Mouse (Mus musculus) CH12.LX (cell line): ENCODE results near the gene Rarg. TPM values are rescaled to one million over a fixed set of nuclear protein-coding genes. Genes with fewer than 3 reads are reported as not detected.

Source experiments
- DNase-seq: peaks from one replicate; pipeline ENCODE4 v3.0.0-alpha.2; 2013; ENCODE audit errors: extremely low read depth
- H3K27ac ChIP-seq: 2 replicates; pipeline ENCODE4 v1.5.1; 2012; ENCODE audit warnings: low read depth, mild to moderate bottlenecking, control low read depth, moderate library complexity; ENCODE audit not compliant: insufficient read depth
- H3K27me3 ChIP-seq: replicated peaks from 2 replicates; pipeline ENCODE3; 2012; ENCODE audit warnings: inconsistent platforms
- H3K36me3 ChIP-seq, 2 experiments: replicated peaks in 1 of 2; 2 replicates each; pipeline versions ENCODE3 to v1.6.1; 2012; ENCODE audit warnings: inconsistent platforms in 1 of 2, low read length in 1 of 2, mild to moderate bottlenecking in 1 of 2, mixed read lengths in 1 of 2, moderate library complexity in 1 of 2; ENCODE audit not compliant: control insufficient read depth in 1 of 2, insufficient read depth in 1 of 2
- H3K4me1 ChIP-seq, 2 experiments: 2 replicates each; pipeline ENCODE4 v1.6.1; 2012; ENCODE audit warnings: inconsistent platforms in 1 of 2, moderate library complexity in 1 of 2; ENCODE audit not compliant: insufficient read depth in 2 of 2, control insufficient read depth in 1 of 2
- H3K4me2 ChIP-seq: 2 replicates; pipeline ENCODE4 v1.6.1; 2012; ENCODE audit warnings: low read depth, mild to moderate bottlenecking, control low read depth; ENCODE audit not compliant: poor library complexity, insufficient read depth, severe bottlenecking
- H3K4me3 ChIP-seq, 3 experiments: fragments of 150-350 bp in 1 of 3; sonication (generic) in 1 of 3; replicated peaks in 1 of 3; 2 replicates each; pipeline versions ENCODE3 to v1.5.1; 2011 to 2012; ENCODE audit warnings: low read depth in 2 of 3, low read length in 2 of 3, mild to moderate bottlenecking in 2 of 3, moderate library complexity in 2 of 3, control low read depth in 1 of 3, improper control_type of control experiment in 1 of 3, inconsistent platforms in 1 of 3, mixed read lengths in 1 of 3; ENCODE audit not compliant: poor library complexity in 1 of 3
- H3K79me2 ChIP-seq: replicated peaks from 2 replicates; pipeline ENCODE4 v1.6.1; 2012; ENCODE audit warnings: mild to moderate bottlenecking, moderate library complexity; ENCODE audit not compliant: control insufficient read depth, poor library complexity, insufficient read depth, severe bottlenecking; ENCODE audit errors: extremely low read depth
- H3K9ac ChIP-seq: 2 replicates; pipeline ENCODE4 v1.6.1; 2012; ENCODE audit warnings: low read depth, mild to moderate bottlenecking, control low read depth, moderate library complexity; ENCODE audit not compliant: insufficient read depth
- H3K9me3 ChIP-seq: replicated peaks from 2 replicates; pipeline ENCODE3; 2012; ENCODE audit warnings: low read length, inconsistent platforms, mixed read lengths
- CHD1 ChIP-seq: IDR thresholded peaks from 2 replicates; pipeline ENCODE4 v1.6.1; 2012; ENCODE audit warnings: low read depth, low read length, improper control_type of control experiment, inconsistent platforms
- CHD2 ChIP-seq: IDR thresholded peaks from 2 replicates; pipeline ENCODE4 v1.6.1; 2011; ENCODE audit warnings: low read length, improper control_type of control experiment
- CTCF ChIP-seq, 2 experiments: IDR thresholded peaks in 1 of 2; conservative IDR thresholded peaks in 1 of 2; 2 replicates each; pipeline ENCODE4 v1.5.1; 2011 to 2012; ENCODE audit warnings: low read depth in 2 of 2, low read length in 2 of 2, improper control_type of control experiment in 1 of 2, inconsistent platforms in 1 of 2, mild to moderate bottlenecking in 1 of 2, moderate library complexity in 1 of 2
- ELF1 ChIP-seq: IDR thresholded peaks from 2 replicates; pipeline ENCODE4 v1.6.1; 2014; ENCODE audit warnings: low read depth, mild to moderate bottlenecking, inconsistent platforms, low read length, improper control_type of control experiment
- EP300 ChIP-seq: IDR thresholded peaks from 2 replicates; pipeline ENCODE4 v1.6.1; 2011; ENCODE audit warnings: low read length, improper control_type of control experiment
- HCFC1 ChIP-seq: IDR thresholded peaks from 2 replicates; pipeline ENCODE4 v1.6.1; 2012; ENCODE audit warnings: low read depth, mild to moderate bottlenecking, inconsistent platforms, low read length, improper control_type of control experiment
- IRF4 ChIP-seq: IDR thresholded peaks from 2 replicates; pipeline ENCODE4 v1.6.1; 2014; ENCODE audit warnings: low read depth, mild to moderate bottlenecking, inconsistent platforms, low read length, improper control_type of control experiment
- JUN ChIP-seq: IDR thresholded peaks from 2 replicates; pipeline ENCODE4 v1.6.1; 2011; ENCODE audit warnings: low read depth, mild to moderate bottlenecking, low read length, improper control_type of control experiment, moderate library complexity; ENCODE audit not compliant: insufficient read depth
- KAT2A ChIP-seq: IDR thresholded peaks from 2 replicates; pipeline ENCODE4 v1.6.1; 2012; ENCODE audit warnings: low read length, improper control_type of control experiment, inconsistent platforms; ENCODE audit not compliant: insufficient replicate concordance
- MAFK ChIP-seq: IDR thresholded peaks from 2 replicates; pipeline ENCODE4 v1.6.1; 2011; ENCODE audit warnings: low read length, improper control_type of control experiment; ENCODE audit not compliant: insufficient replicate concordance
- MAX ChIP-seq: IDR thresholded peaks from 2 replicates; pipeline ENCODE4 v1.6.1; 2011; ENCODE audit warnings: low read length, improper control_type of control experiment
- MAZ ChIP-seq: IDR thresholded peaks from 2 replicates; pipeline ENCODE4 v1.6.1; 2012; ENCODE audit warnings: low read depth, mild to moderate bottlenecking, inconsistent platforms, low read length, improper control_type of control experiment, moderate library complexity
- MXI1 ChIP-seq: IDR thresholded peaks from 2 replicates; pipeline ENCODE4 v1.6.1; 2011; ENCODE audit warnings: mild to moderate bottlenecking, low read depth, low read length, improper control_type of control experiment
- RAD21 ChIP-seq: IDR thresholded peaks from 2 replicates; pipeline ENCODE4 v1.6.1; 2011; ENCODE audit warnings: low read depth, mild to moderate bottlenecking, low read length, improper control_type of control experiment, moderate library complexity
- SIN3A ChIP-seq: IDR thresholded peaks from 2 replicates; pipeline ENCODE4 v1.6.1; 2012; ENCODE audit warnings: low read length, improper control_type of control experiment, inconsistent platforms
- SMC3 ChIP-seq: IDR thresholded peaks from 2 replicates; pipeline ENCODE4 v1.6.1; 2011; ENCODE audit warnings: low read depth, low read length, improper control_type of control experiment
- TCF12 ChIP-seq: IDR thresholded peaks from 2 replicates; pipeline ENCODE4 v1.6.1; 2014; ENCODE audit warnings: low read depth, mild to moderate bottlenecking, inconsistent platforms, low read length, improper control_type of control experiment
- UBTF ChIP-seq: IDR thresholded peaks from 2 replicates; pipeline ENCODE4 v1.6.1; 2012; ENCODE audit warnings: low read depth, mild to moderate bottlenecking, inconsistent platforms, low read length, improper control_type of control experiment, moderate library complexity
- USF1 ChIP-seq: IDR thresholded peaks from 2 replicates; pipeline ENCODE4 v1.6.1; 2014; ENCODE audit warnings: low read depth, mild to moderate bottlenecking, inconsistent platforms, low read length, improper control_type of control experiment
- ZKSCAN1 ChIP-seq: IDR thresholded peaks from 2 replicates; pipeline ENCODE4 v1.6.1; 2012; ENCODE audit warnings: low read depth, inconsistent platforms, low read length, improper control_type of control experiment, borderline replicate concordance
- ZNF384 ChIP-seq: IDR thresholded peaks from 2 replicates; pipeline ENCODE4 v1.6.1; 2012; ENCODE audit warnings: low read depth, low read length, improper control_type of control experiment, inconsistent platforms
- dilution Hi-C: fragments of 300-500 bp; cut with MboI; formaldehyde crosslinking; loops from 2 replicates; pipeline ENCODE4 v1.14.3; 2020; ENCODE audit warnings: low sequenced_read_pairs; ENCODE audit not compliant: extremely low pct_unique_long_range_greater_than_20kb, extremely low pct_ligation_motif_present
- in situ Hi-C: fragments of 300-500 bp; cut with MboI; formaldehyde crosslinking; loops from 3 replicates; pipeline ENCODE4 v1.14.3; 2019; ENCODE audit warnings: low sequenced_read_pairs, low pct_ligation_motif_present, low pct_unique_long_range_greater_than_20kb, mixed read lengths
- polyA plus RNA-seq: library from polyadenylated mRNA; unstranded; fragments of >175 nt; gene quantifications from 2 replicates; pipeline ENCODE4 v1.2.1, GENCODE M21; 2012; ENCODE audit warnings: low read depth; ENCODE audit not compliant: insufficient read length
- total RNA-seq, 2 experiments: library from RNA; depleted of rRNA; stranded (reverse); fragments of 300-350 nt in 1 of 2; fragments of >200 nt in 1 of 2; gene quantifications; 2 replicates each; pipeline ENCODE4 v1.2.3; 2012 to 2014

Gene Rarg
- total and polyA plus RNA-seq, 3 experiments = 0.17 to 0.76 (median 0.64) TPM

DNA sequence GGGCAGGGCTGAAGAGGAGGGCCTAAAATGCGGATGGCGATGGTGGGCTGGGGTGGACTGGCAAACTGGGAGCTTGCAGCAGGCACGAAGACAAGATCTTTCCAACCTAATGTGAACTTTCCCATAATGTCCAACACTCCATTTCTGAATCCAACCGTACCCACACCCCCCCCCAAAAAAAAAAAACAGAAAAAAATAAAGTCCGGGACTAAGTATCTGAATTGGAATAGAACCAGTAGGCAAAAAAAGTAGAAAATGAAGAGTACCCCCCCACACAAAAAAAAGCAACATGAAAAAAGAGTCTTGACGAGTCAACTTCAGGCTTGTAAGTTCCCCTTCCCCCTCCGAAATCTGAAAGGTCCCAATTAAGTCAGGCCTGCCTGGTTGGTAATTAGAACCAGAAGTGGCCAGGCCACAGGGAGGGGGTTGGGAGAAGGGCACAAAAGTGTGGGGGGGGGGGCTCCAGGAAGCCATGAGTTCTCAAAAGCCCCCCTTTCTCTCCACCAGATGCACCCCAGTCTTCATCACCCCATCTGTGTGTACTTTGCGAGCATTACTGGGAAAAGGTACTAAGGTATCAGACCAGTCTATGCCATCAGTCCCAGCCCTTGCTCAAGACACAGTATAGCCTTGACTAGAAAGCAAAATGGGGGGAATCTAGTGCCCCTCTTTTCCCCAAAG is 9.0 kb downstream of the Rarg start:
- Histone ChIP-seq H3K9ac (peak overlapping the region; percentile 57), H3K4me1 (peaks cover 5 to 26% of the 10 kb centered on the region in 2 experiments; a peak in 2 of 4 replicates), H3K27me3 (peaks cover 80% of the 10 kb centered on the region), H3K27ac (no peak overlapping the region), H3K4me3 (peak overlapping the region; percentile 16 to 55 (median 53)), H3K79me2 (no peaks in the 10 kb centered on the region), H3K9me3 (no peaks in the 10 kb centered on the region), H3K4me2 (peak overlapping the region; percentile 24), H3K36me3 (no peaks in the 10 kb centered on the region)
- TF ChIP-seq UBTF (no peak), ZNF384 (peak; percentile 31)
- dilution Hi-C loops (no loop called here), in situ Hi-C loops (no loop called here)
- DNase-seq = no peak

DNA sequence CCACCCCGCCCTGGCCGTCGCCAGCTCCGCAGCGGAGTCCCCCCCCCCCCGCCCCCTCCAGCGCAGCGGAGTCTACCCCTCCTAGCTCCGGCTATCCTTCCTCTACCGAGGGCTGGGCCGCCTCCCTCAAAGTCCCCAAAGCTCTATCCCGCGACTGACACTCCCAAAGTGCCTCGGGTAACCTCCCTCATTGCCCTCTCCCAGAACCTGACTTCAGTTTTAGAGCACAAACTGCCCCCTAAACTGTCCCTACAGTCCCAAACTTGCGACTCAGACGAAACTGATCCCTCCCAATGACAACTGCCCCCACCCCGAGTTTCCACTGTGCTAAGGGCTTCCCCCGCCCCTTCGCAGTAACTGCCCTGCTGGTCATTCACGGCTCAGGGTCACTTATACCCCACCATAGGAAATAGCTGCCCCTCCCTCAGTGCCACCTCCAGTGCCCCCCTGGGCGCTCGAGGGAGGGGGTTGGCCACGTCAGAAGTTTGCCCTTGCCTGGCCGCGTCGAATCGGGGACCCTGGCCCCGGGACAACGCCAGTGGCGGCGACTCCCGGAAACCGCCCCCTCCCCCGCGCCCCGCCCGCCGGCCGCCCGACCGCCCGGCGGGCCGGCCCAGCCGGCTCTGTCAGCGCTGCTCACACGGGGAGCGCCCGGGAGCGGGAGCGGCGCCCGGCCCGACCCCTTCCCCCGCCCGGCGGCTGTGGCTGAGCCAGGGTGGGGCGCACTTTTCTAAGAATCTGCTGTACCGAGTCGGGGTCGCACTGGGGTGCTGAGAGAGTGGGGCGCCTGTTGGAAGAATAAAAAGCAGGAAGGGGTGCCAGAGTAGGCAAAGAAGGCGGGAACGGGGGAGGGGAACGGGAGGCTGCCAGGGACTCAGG is 9.8 kb downstream of the Rarg start:
- Histone ChIP-seq H3K9me3 (no peaks in the 10 kb centered on the region), H3K27ac (no peak overlapping the region; the same call in 1 of the 2 replicates), H3K27me3 (peaks cover 77% of the 10 kb centered on the region), H3K9ac (peak overlapping the region; percentile 57), H3K79me2 (no peaks in the 10 kb centered on the region), H3K4me2 (peak overlapping the region; percentile 24), H3K4me1 (peaks cover 5 to 27% of the 10 kb centered on the region in 2 experiments; a peak in 2 of 4 replicates), H3K36me3 (no peaks in the 10 kb centered on the region), H3K4me3 (peak overlapping the region; percentile 53 to 61 (median 55))
- TF ChIP-seq HCFC1 (no peak), ZKSCAN1 (no peak), IRF4 (no peak), EP300 (no peak), TCF12 (no peak), RAD21 (no peak), JUN (no peak), CHD2 (peak; percentile 19), MAZ (peak; percentile 27), SMC3 (no peak), CHD1 (no peak), MAFK (no peak), CTCF (conservative IDR thresholded peaks at IDR 0.05 in 1 of 2, IDR thresholded peaks at IDR 0.05 in 1 of 2; ENCODE audit: low read depth in 2 of 2, low read length in 2 of 2) (no peak), ELF1 (no peak; the same call in 1 of the 2 replicates), SIN3A (peak; percentile 34; the same call in 1 of the 2 replicates), MAX (no peak), USF1 (no peak), KAT2A (no peak), MXI1 (0 out of 2 replicates have a peak, but pooled peaks have one; percentile 5)
- dilution Hi-C loops (no loop called here), in situ Hi-C loops (no loop called here)
- no peak for DNase-seq
